Mouse (Mus musculus): ENCODE measurements around the gene Cyb5d2.

DNA sequence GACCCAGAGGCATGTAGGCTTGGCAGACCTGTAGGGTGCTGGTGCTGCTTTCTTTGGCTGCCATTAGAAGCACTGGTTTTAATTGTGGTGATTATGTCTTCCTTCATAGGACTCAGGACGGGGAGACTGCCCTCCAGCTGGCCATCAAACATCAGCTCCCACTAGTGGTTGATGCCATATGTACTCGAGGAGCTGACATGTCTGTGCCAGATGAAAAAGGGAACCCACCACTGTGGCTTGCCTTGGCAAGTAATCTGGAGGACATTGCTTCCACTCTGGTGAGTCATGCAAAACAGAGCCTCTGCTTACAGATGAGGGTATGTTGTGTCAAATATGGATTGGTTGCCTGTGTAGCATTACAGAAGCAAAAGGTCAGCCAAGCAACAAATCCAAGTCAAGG is 44.0 kb downstream of the Cyb5d2 start:
- no peak for TF ChIP-seq CTCF (IDR thresholded peaks at IDR 0.05; ENCODE audit: low read depth, low read length)
- no peak for TF ChIP-seq POLR2A (IDR thresholded peaks at IDR 0.05; ENCODE audit: borderline replicate concordance, low read depth, low read length)

Measured in bone marrow macrophage, adult 2 months (primary cell).